Mouse (Mus musculus): ENCODE measurements at regions not wholly inside any gene's neighbourhood (a gene's known extent, or its start where the extent isn't known, plus 50 kb on each side); places are given as distances from the start of the nearest gene placed in this dataset.

DNA sequence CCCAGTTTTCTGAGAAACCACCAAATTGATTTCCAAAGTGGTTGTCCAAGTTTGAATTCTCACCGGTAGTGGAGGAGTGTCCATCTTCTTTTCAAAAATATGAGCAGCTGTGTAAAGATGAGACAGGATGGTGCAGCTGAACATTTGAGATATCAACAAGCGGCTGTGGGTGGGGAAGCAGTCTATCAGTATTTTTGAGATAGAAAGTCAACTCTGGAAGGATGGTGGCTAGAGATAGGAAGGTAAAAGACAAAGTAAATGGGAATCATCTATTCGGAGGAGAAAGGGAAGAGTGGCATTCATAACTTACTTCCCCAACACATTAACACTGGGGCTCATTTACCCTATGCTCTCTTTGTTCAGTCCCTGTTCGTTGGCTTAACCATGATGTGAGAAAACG lies 146.9 kb upstream of the Gmnc start:
- H3K4me3 ChIP-seq (ENCODE audit: low read depth, low read length): no peak overlapping the region
- TF ChIP-seq CTCF (IDR thresholded peaks at IDR 0.05; ENCODE audit: low read depth): no peak
- no peaks in the 10 kb centered on the region for H3K4me1 ChIP-seq (replicated peaks; ENCODE audit: control insufficient read depth, insufficient read depth, low read length)
- no peaks in the 10 kb centered on the region for H3K36me3 ChIP-seq (ENCODE audit: control insufficient read depth, insufficient read depth)
- H3K27me3 ChIP-seq (replicated peaks; ENCODE audit: control insufficient read depth, insufficient read depth, low read length): no peaks in the 10 kb centered on the region
- no peak overlapping the region for H3K9ac ChIP-seq (ENCODE audit: low read depth, low read length)
- H3K27ac ChIP-seq (ENCODE audit: low read depth, low read length): no peak overlapping the region
- H3K4me2 ChIP-seq (replicated peaks; ENCODE audit: low read depth): no peak overlapping the region
- ATAC-seq: no peak
- no peaks in the 10 kb centered on the region for H3K9me3 ChIP-seq (ENCODE audit: control insufficient read depth)
- 80% methylated on average over 5 of the region's 5 CpGs for WGBS

DNA sequence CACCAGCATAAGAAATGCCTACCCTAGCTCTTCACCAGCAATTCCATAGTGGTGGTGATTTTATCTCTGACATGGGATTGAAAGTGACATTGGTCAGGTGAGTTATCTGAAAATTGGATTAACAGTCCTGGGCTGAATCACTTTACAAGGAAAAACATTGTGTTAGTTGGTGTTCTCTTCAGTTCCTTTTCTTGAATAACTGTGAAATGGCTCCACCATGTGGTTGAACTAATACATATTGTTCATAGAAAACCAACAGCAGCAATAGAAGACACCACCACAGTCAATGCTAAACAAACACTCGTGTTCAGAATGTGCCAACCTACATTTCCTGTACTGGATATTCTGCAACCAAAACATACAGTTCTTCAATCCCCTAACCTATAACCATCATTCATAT lies 147.5 kb upstream of the Gmnc start:
- Histone ChIP-seq H3K27me3 (replicated peaks; ENCODE audit: control insufficient read depth, insufficient read depth, low read length) (no peaks in the 10 kb centered on the region), H3K4me2 (replicated peaks; ENCODE audit: low read depth) (no peak overlapping the region), H3K27ac (ENCODE audit: low read depth, low read length) (no peak overlapping the region), H3K36me3 (ENCODE audit: control insufficient read depth, insufficient read depth) (no peaks in the 10 kb centered on the region), H3K4me1 (replicated peaks; ENCODE audit: control insufficient read depth, insufficient read depth, low read length) (no peaks in the 10 kb centered on the region), H3K9me3 (ENCODE audit: control insufficient read depth) (no peaks in the 10 kb centered on the region), H3K9ac (ENCODE audit: low read depth, low read length) (no peak overlapping the region), H3K4me3 (ENCODE audit: low read depth, low read length) (no peak overlapping the region)
- WGBS: 13% methylated on average over 1 of the region's 1 CpGs
- no peak for ATAC-seq
- TF ChIP-seq CTCF (IDR thresholded peaks at IDR 0.05; ENCODE audit: low read depth): peak; percentile 59

DNA sequence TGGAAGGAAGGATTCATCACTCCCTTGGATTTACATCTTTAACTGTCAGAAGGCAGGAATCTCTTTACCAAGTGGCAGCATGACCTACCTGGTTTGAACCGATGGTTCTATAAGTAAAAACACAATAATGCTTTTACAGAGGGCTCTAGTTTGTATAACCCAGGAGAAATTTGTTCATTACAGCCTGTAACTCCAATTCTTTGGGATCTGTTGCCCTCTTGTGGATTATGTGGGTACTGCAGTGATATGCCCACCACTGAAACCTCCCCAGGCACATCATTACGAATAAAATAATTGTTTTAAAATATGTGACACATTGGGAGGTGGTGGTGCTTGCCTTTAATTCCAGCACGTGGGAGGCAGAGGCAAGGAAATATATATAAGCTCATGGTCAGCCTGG lies 148.6 kb upstream of the Gmnc start:
- Histone ChIP-seq H3K27me3 (replicated peaks; ENCODE audit: control insufficient read depth, insufficient read depth, low read length) (no peaks in the 10 kb centered on the region), H3K27ac (ENCODE audit: low read depth, low read length) (no peak overlapping the region), H3K4me2 (replicated peaks; ENCODE audit: low read depth) (no peak overlapping the region), H3K4me1 (replicated peaks; ENCODE audit: control insufficient read depth, insufficient read depth, low read length) (no peaks in the 10 kb centered on the region), H3K36me3 (ENCODE audit: control insufficient read depth, insufficient read depth) (no peaks in the 10 kb centered on the region), H3K9me3 (ENCODE audit: control insufficient read depth) (no peaks in the 10 kb centered on the region), H3K9ac (ENCODE audit: low read depth, low read length) (no peak overlapping the region), H3K4me3 (ENCODE audit: low read depth, low read length) (no peak overlapping the region)
- no peak for ATAC-seq
- 10% methylated on average over 3 of the region's 3 CpGs for WGBS
- peak; percentile 84 for TF ChIP-seq CTCF (IDR thresholded peaks at IDR 0.05; ENCODE audit: low read depth)

- TF ChIP-seq CTCF (IDR thresholded peaks at IDR 0.05; ENCODE audit: low read depth): no peak
- ATAC-seq: no peak
- WGBS: 69% methylated on average over 4 of the region's 4 CpGs
These were observed 151.5 kb upstream of the Ostn start for GRCm38 (mm10) chr16:27155805-27156204.

GRCm38 (mm10) chr16:27195650-27196049 lies 111.6 kb upstream of the Ostn start:
- no peaks in the 10 kb centered on the region for H3K4me1 ChIP-seq (replicated peaks; ENCODE audit: control insufficient read depth, insufficient read depth, low read length)
- ATAC-seq: no peak
- H3K36me3 ChIP-seq (ENCODE audit: control insufficient read depth, insufficient read depth): no peaks in the 10 kb centered on the region
- no peak overlapping the region for H3K4me2 ChIP-seq (replicated peaks; ENCODE audit: low read depth)
- H3K9ac ChIP-seq (ENCODE audit: low read depth, low read length): no peak overlapping the region
- H3K27ac ChIP-seq (ENCODE audit: low read depth, low read length): no peak overlapping the region
- no peaks in the 10 kb centered on the region for H3K9me3 ChIP-seq (ENCODE audit: control insufficient read depth)
- WGBS: 77% methylated on average over 2 of the region's 2 CpGs
- TF ChIP-seq CTCF (IDR thresholded peaks at IDR 0.05; ENCODE audit: low read depth): no peak
- H3K27me3 ChIP-seq (replicated peaks; ENCODE audit: control insufficient read depth, insufficient read depth, low read length): no peaks in the 10 kb centered on the region
- no peak overlapping the region for H3K4me3 ChIP-seq (ENCODE audit: low read depth, low read length)

More at GRCm38 (mm10) chr16:27155805-27156204, 151.5 kb upstream of the Ostn start:
- Histone ChIP-seq H3K36me3 (ENCODE audit: control insufficient read depth, insufficient read depth) (no peaks in the 10 kb centered on the region), H3K9me3 (ENCODE audit: control insufficient read depth) (no peaks in the 10 kb centered on the region), H3K27me3 (replicated peaks; ENCODE audit: control insufficient read depth, insufficient read depth, low read length) (no peaks in the 10 kb centered on the region), H3K4me3 (ENCODE audit: low read depth, low read length) (no peak overlapping the region), H3K9ac (ENCODE audit: low read depth, low read length) (no peak overlapping the region), H3K4me1 (replicated peaks; ENCODE audit: control insufficient read depth, insufficient read depth, low read length) (no peaks in the 10 kb centered on the region), H3K27ac (ENCODE audit: low read depth, low read length) (no peak overlapping the region), H3K4me2 (replicated peaks; ENCODE audit: low read depth) (no peak overlapping the region)
